Mouse (Mus musculus): ENCODE measurements around the gene Hp. TPM values are rescaled to one million over a fixed set of nuclear protein-coding genes. Genes with fewer than 3 reads are reported as not detected.
A peak's percentile ranks its signal among the peaks of the same experiment; 100 is the strongest.

Hp gene
- polyA plus RNA-seq, 1 experiment from 2014 or later = 4,072 TPM

GRCm38 (mm10) chr8:109584293-109584692 lies 5.3 kb upstream of the Hp start:
- Histone ChIP-seq H3K27me3 (ENCODE audit: insufficient read depth, low read length) (no peaks in the 10 kb centered on the region), H3K9ac (replicated peaks) (no peak overlapping the region), H3K4me3 (ENCODE audit: low read depth, low read length) (0 out of 2 replicates have a peak overlapping the region, but pooled peaks have one; percentile 7), H3K9me3 (ENCODE audit: low read length) (no peaks in the 10 kb centered on the region), H3K36me3 (replicated peaks; ENCODE audit: insufficient read depth, low read length) (no peaks in the 10 kb centered on the region), H3K4me2 (ENCODE audit: low read depth, low read length) (peak overlapping the region; percentile 43; the same call in 1 of the 2 replicates), H3K27ac (ENCODE audit: low read depth) (peak overlapping the region; percentile 94), H3K4me1 (ENCODE audit: insufficient read depth) (peaks cover 13% of the 10 kb centered on the region)
- WGBS (ENCODE audit: insufficient replicate concordance) = 46% methylated on average over 4 of the region's 4 CpGs
- peak; percentile 50; the same call in 1 of the 2 replicates for TF ChIP-seq EP300 (IDR thresholded peaks at IDR 0.05; ENCODE audit: low read depth)
- no peak for TF ChIP-seq CTCF (IDR thresholded peaks at IDR 0.05; ENCODE audit: low read depth)
- ATAC-seq (peak; percentile 34), DNase-seq (no peak)

- peak overlapping the region; percentile 77 for H3K9ac ChIP-seq (replicated peaks)
Measured at GRCm38 (mm10) chr8:109576311-109576710, 2.7 kb downstream of the Hp start.

GRCm38 (mm10) chr8:109571139-109571538 lies 7.8 kb downstream of the Hp start:
- Histone ChIP-seq H3K4me2 (ENCODE audit: low read depth, low read length) (no peak overlapping the region), H3K9me3 (ENCODE audit: low read length) (no peaks in the 10 kb centered on the region), H3K4me1 (ENCODE audit: insufficient read depth) (peaks cover 8% of the 10 kb centered on the region), H3K9ac (replicated peaks) (no peak overlapping the region), H3K27ac (ENCODE audit: low read depth) (peak overlapping the region; percentile 72), H3K4me3 (ENCODE audit: low read depth, low read length) (no peak overlapping the region), H3K36me3 (replicated peaks; ENCODE audit: insufficient read depth, low read length) (peaks cover 37% of the 10 kb centered on the region), H3K27me3 (ENCODE audit: insufficient read depth, low read length) (no peaks in the 10 kb centered on the region)
- TF ChIP-seq EP300 (IDR thresholded peaks at IDR 0.05; ENCODE audit: low read depth) = no peak
- TF ChIP-seq CTCF (IDR thresholded peaks at IDR 0.05; ENCODE audit: low read depth) = no peak
- ATAC-seq = no peak
- WGBS (ENCODE audit: insufficient replicate concordance) = 81% methylated on average over 12 of the region's 12 CpGs
- DNase-seq = no peak

More at GRCm38 (mm10) chr8:109576311-109576710, 2.7 kb downstream of the Hp start:
- Histone ChIP-seq H3K4me3 (ENCODE audit: low read depth, low read length) (peak overlapping the region; percentile 56), H3K27ac (ENCODE audit: low read depth) (peak overlapping the region; percentile 12; the same call in 1 of the 2 replicates), H3K36me3 (replicated peaks; ENCODE audit: insufficient read depth, low read length) (peaks cover 42% of the 10 kb centered on the region), H3K9me3 (ENCODE audit: low read length) (no peaks in the 10 kb centered on the region), H3K4me1 (ENCODE audit: insufficient read depth) (no peaks in the 10 kb centered on the region), H3K27me3 (ENCODE audit: insufficient read depth, low read length) (no peaks in the 10 kb centered on the region), H3K4me2 (ENCODE audit: low read depth, low read length) (peak overlapping the region; percentile 67)
- WGBS (ENCODE audit: insufficient replicate concordance) = 57% methylated on average over 4 of the region's 4 CpGs
- ATAC-seq (no peak), DNase-seq (no peak)
- TF ChIP-seq EP300 (IDR thresholded peaks at IDR 0.05; ENCODE audit: low read depth) = no peak
- no peak for TF ChIP-seq CTCF (IDR thresholded peaks at IDR 0.05; ENCODE audit: low read depth)

- H3K27me3 ChIP-seq (ENCODE audit: insufficient read depth, low read length) = no peaks in the 10 kb centered on the region
- peak; percentile 98 for ATAC-seq
- under 1% methylated on average over 52 of the region's 52 CpGs for WGBS (ENCODE audit: insufficient replicate concordance)
Measured at GRCm38 (mm10) chr8:109565498-109566333, 13.3 kb downstream of the Hp start, which contains the start of the genes Dhx38 and Txnl4b. TSS of gene Dhx38 (minus strand) at chr8:109565861. TSS of gene Txnl4b (plus strand) at chr8:109565892.

GRCm38 (mm10) chr8:109564766-109565165 lies 14.2 kb downstream of the Hp start:
- no peak for DNase-seq
- H3K4me2 ChIP-seq (ENCODE audit: low read depth, low read length) = peak overlapping the region; percentile 87

More at GRCm38 (mm10) chr8:109565498-109566333, 13.3 kb downstream of the Hp start, which contains the start of the genes Dhx38 and Txnl4b:
- H3K27ac ChIP-seq (ENCODE audit: low read depth) = peak within 1 kb of the TSS; percentile 99
- peak within 1 kb of the TSS; percentile 97 for H3K4me3 ChIP-seq (ENCODE audit: low read depth, low read length)
- peak within 1 kb of the TSS; percentile 88 for H3K9ac ChIP-seq (replicated peaks)
- H3K36me3 ChIP-seq (replicated peaks; ENCODE audit: insufficient read depth, low read length) = peaks cover 29% of the 10 kb centered on the region
- H3K4me1 ChIP-seq (ENCODE audit: insufficient read depth) = peaks cover 18% of the 10 kb centered on the region
- TF ChIP-seq CTCF (IDR thresholded peaks at IDR 0.05; ENCODE audit: low read depth) (no peak), EP300 (IDR thresholded peaks at IDR 0.05; ENCODE audit: low read depth) (peak; percentile 76)
- H3K4me2 ChIP-seq (ENCODE audit: low read depth, low read length) = peak within 1 kb of the TSS; percentile 87
- peak; percentile 97 for DNase-seq
- H3K9me3 ChIP-seq (ENCODE audit: low read length) = no peaks in the 10 kb centered on the region

GRCm38 (mm10) chr8:109563881-109564280 lies 15.1 kb downstream of the Hp start:
- H3K4me2 ChIP-seq (ENCODE audit: low read depth, low read length) = peak overlapping the region; percentile 87
- no peak for TF ChIP-seq EP300 (IDR thresholded peaks at IDR 0.05; ENCODE audit: low read depth)
- no peak for TF ChIP-seq CTCF (IDR thresholded peaks at IDR 0.05; ENCODE audit: low read depth)
- DNase-seq (no peak), ATAC-seq (no peak)
- no peak overlapping the region for H3K27ac ChIP-seq (ENCODE audit: low read depth)
- H3K36me3 ChIP-seq (replicated peaks; ENCODE audit: insufficient read depth, low read length) = peaks cover 39% of the 10 kb centered on the region
- no peak overlapping the region for H3K9ac ChIP-seq (replicated peaks)
- peaks cover 18% of the 10 kb centered on the region for H3K4me1 ChIP-seq (ENCODE audit: insufficient read depth)
- no peaks in the 10 kb centered on the region for H3K9me3 ChIP-seq (ENCODE audit: low read length)
- H3K27me3 ChIP-seq (ENCODE audit: insufficient read depth, low read length) = no peaks in the 10 kb centered on the region
- WGBS (ENCODE audit: insufficient replicate concordance) = 36% methylated on average over 2 of the region's 2 CpGs
- no peak overlapping the region for H3K4me3 ChIP-seq (ENCODE audit: low read depth, low read length)

More at GRCm38 (mm10) chr8:109564766-109565165, 14.2 kb downstream of the Hp start:
- Histone ChIP-seq H3K4me3 (ENCODE audit: low read depth, low read length) (peak overlapping the region; percentile 97), H3K27ac (ENCODE audit: low read depth) (peak overlapping the region; percentile 99), H3K9ac (replicated peaks) (peak overlapping the region; percentile 88), H3K27me3 (ENCODE audit: insufficient read depth, low read length) (no peaks in the 10 kb centered on the region), H3K36me3 (replicated peaks; ENCODE audit: insufficient read depth, low read length) (peaks cover 32% of the 10 kb centered on the region), H3K9me3 (ENCODE audit: low read length) (no peaks in the 10 kb centered on the region), H3K4me1 (ENCODE audit: insufficient read depth) (peaks cover 18% of the 10 kb centered on the region)
- WGBS (ENCODE audit: insufficient replicate concordance) = 3% methylated on average over 10 of the region's 10 CpGs
- no peak for TF ChIP-seq EP300 (IDR thresholded peaks at IDR 0.05; ENCODE audit: low read depth)
- no peak for TF ChIP-seq CTCF (IDR thresholded peaks at IDR 0.05; ENCODE audit: low read depth)
- ATAC-seq = no peak
